Mouse (Mus musculus): ENCODE data around the gene Gm31371.
"Not testable (repeated sequence)": the region's sequence is repeated elsewhere in the genome, so short reads cannot be mapped to it uniquely, and the experiment has no call there.

Gm31371 gene

DNA sequence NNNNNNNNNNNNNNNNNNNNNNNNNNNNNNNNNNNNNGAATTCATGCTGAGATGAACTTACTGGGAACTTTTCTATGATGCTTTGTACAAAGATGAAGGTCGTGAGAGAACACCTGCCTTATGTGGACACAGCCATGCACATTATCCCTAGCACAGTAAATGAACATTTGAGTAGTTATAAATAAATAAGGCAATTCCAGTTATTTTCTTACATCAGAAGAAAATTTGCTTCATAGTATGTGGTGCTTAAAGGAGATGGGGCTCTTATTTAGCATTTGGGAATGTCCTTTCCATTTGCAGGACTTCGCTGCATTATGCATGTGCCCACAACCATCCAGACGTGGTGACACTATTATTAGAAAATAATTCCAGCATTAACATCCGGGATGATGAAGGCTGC is at the start of gene Gm31371:
TSS of gene Gm31371 (plus strand) at position 301 of the 400 bp plus-strand sequence.
- DNase-seq, result not testable (repeated sequence)

DNA sequence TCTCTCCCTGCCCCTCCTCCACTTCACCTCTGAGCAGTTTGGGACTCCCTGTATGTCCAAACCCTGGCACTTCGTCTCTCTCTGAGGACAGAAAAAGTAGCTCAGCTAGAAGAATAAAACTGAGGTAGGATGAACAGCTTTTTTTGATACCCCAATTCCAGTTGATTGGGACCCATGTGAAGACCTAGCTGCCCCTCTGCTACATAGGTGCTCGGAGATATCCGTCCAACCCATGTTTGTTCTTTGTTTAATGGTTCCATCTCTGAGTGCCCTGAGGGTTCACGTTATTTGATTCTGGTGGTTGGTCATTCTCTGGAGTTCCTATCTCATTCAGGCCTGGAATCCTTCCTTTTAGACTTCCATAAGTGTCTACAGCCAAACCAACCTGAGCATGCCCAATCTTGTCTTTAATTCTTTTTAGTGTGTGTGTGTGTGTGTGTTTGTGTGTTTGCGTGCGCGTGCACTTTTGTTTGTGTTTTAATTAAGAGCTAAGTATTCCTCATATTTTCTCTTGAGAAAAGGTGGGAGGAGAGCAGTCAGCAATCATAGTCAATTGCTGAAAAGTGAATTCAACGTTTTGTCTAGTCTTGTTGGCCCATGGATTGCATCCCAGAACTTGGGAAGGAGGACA is 3.3 kb downstream of the Gm31371 start:
- DNase-seq, result not testable (repeated sequence)

DNA sequence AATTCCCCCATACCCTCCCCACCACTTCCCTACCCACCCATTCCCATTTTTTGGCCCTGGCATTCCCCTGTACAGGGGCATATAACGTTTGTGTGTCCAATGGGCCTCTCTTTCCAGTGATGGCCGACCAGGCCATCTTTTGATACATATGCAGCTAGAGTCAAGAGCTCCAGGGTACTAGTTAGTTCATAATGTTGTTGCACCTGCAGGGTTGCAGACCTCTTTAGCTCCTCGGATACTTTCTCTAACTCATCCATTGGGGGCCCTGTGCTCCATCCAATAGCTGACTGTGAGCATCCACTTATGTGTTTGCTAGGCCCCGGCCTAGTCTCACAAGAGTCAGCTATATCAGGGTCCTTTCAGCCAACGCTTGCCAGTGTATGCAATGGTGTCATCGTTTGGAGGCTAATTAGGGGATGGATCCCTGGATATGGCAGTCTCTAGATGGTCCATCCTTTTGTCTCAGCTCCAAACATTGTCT is 5.7 kb downstream of the Gm31371 start:
- not testable (repeated sequence) for DNase-seq

DNA sequence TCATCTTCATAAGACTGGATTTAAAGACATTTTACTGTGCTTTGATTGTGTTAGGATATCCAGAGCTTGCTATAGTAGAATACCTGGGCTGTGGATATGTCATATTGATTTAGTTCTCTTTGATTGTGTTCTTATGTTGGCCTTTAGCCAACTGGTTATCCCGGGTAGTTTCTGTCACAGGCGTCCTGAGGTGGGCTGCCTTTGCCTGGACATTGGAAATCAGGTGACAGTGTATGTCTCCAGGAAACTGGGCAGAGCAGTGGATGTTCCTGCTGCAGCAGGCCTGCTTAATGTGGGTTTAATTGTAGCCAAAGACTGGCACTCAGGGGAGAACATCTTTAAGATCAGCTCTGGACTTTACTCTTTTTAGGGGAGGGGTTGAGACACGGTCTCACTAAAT is 15.9 kb downstream of the Gm31371 start:
- not testable (repeated sequence) for DNase-seq

DNA sequence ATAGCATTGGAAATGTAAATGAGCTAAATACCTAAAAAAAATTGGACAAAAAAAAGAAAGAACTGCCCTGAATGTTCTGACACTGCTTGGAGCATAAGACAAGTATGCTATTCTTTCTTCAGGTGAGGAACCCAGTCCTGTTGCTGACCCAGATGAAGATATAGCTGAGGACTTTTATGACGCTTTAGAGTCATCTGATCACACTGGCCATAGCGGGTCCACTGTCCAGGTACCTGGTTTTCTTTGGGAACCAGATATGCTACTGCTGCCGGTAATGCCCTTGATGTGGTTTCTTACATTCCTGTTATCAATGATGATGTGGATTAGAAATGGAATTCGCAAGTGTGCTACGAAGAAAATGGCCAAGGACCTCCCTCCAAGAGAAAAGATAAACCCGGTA is 31.1 kb downstream of the Gm31371 start:
- DNase-seq, result not testable (repeated sequence)

DNA sequence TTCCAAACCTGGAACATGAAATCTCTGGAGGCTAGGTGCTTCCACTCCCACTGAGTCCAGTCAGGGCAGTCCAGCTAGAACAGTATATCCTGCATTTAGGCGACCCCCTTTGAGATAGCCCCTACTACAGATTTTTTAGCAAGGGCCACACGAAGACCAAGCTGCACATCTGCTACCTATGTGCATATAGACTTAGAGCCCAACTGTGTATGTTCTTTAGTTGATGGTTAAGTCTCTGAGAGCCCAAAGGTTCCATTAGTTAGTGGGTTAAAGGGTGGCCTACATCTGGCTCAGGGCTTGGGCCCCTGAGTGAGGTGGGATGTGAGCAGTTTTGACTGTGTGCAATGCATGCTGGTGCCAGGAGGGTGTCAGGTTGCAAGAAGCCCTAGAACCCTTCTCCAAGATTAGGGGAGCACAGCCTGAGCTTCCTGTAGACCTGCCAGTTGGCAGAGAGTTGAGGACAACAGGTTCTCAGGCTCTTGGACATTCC is 32.4 kb downstream of the Gm31371 start:
- not testable (repeated sequence) for DNase-seq

DNA sequence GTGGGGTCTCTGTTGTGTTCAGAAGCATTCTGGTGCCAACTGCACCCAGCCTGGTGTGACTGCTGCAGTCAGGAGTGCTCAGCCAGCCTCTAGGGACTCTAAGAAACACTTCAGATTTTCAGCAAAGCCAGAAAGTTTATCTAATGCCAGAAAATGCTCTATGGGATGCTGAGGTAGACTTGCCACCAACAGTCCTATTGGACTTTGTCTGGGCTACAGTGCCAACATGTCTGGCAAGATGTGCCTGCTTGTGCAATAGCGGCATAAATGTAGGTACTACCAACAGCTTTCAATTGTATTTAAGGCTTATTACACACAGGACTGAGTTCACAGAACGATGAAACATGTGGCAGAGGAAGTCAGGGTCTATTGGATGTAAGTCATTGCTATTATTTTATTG is 57.7 kb downstream of the Gm31371 start:
- no peak for DNase-seq

DNA sequence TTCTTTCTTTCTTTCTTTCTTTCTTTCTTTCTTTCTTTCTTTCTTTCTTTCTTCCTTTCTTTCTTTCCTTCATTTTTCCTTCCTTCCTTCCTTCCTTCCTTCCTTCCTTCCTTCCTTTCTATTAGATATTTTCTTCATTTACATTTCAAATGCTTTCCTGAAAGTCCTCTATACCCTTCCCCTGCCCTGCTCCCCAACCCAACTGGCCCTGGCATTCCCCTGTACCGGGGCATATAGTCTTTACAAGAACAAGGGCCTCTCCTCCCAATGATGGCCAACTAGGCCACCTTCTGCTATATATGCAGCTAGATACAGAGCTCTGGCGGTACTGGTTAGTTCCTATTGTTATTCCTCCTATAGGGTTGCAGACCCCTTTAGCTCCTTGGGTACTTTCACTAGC is 60.6 kb downstream of the Gm31371 start:
- DNase-seq, result not testable (repeated sequence)

DNA sequence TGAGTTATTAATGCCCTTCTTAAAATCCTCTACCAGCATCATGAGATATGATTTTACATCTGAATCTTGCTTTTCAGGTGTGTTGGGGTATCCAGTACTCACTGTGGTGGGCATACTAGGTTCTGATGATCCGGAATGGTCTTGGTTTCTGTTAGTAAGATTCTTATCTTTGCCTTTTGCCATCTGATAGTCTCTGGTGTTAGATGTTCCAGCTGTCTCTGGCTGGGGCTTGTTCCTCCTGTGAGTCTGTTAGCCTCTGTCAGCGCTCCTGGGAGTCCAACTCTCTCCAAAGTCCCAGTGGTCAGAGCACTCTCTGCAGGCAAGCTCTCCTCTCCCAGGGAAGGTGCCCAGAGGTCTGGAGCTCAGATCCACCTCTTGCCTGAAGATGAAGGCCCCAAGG is 65.0 kb downstream of the Gm31371 start:
- not testable (repeated sequence) for DNase-seq

DNA sequence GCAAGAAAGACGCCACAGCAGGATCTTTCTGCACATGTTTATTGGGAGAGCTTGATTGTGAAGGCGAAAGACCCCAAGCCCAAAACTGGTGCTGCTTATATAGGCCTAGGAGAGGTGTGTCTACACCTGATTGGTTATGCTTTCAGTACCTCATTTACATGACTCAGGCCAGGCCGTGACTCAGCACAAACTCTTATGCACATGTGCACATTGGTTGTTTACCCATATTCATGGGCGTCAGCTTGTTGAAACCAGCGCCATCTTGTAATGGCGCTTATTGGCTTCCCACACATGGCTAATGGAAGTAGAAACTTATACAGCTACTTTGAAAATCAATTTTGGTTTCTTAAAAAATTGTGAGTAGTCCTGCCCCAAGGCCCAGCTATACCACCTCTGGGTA is 72.0 kb downstream of the Gm31371 start:
- not testable (repeated sequence) for DNase-seq

Data from cerebellum, adult 11 months (tissue).